Comparison of ENCODE assay signal across 8 mouse cellular contexts in genomic region chr7:34169454-34169853, GRCm38 (mm10). TPM values are rescaled to one million over a fixed set of nuclear protein-coding genes. Genes with fewer than 3 reads are reported as not detected.
DNase-seq lines count a peak whose midpoint lies in the region; ATAC-seq lines count a peak whose summit lies in the region.

TSS of gene Uba2 (minus strand) at chr7:34169599.

- peak within 1 kb of the TSS; percentile 97 for H3K9ac ChIP-seq in lung, embryonic 16.5 days (ENCODE audit: low read length)
- peak within 1 kb of the TSS; percentile 86; the same call in 1 of the 2 replicates for H3K9ac ChIP-seq in midbrain, embryonic 15.5 days

- H3K4me2 ChIP-seq in lung, embryonic 16.5 days (ENCODE audit: low read depth, low read length) = peak within 1 kb of the TSS; percentile 93
- peak within 1 kb of the TSS; percentile 76 for H3K4me2 ChIP-seq in midbrain, embryonic 15.5 days

- H3K9me3 ChIP-seq in lung, embryonic 16.5 days (ENCODE audit: control insufficient read depth, low read length) = no peaks in the 10 kb centered on the region
- H3K9me3 ChIP-seq in midbrain, embryonic 15.5 days = no peaks in the 10 kb centered on the region

- peak within 1 kb of the TSS; percentile 88; the same call in 1 of the 2 replicates for H3K27ac ChIP-seq in lung, embryonic 16.5 days (ENCODE audit: low read length)
- peak within 1 kb of the TSS; percentile 78 for H3K27ac ChIP-seq in brown adipose tissue, adult 24 weeks (replicated peaks; ENCODE audit: low read depth, low read length)
- peak within 1 kb of the TSS; percentile 84 for H3K27ac ChIP-seq in midbrain, embryonic 15.5 days

- ATAC-seq in lung, embryonic 16.5 days (ENCODE audit: low read depth) = no peak
- no peak for ATAC-seq in midbrain, embryonic 15.5 days (replicated peaks)

- DNase-seq in lung, postnatal 14 days = no peak
- no peak for DNase-seq in heart, adult 8-10 months (ENCODE audit: low spot score)
- DNase-seq in layer of hippocampus, postnatal 25 days (ENCODE audit: extremely low spot score in 1 of 2, low spot score in 1 of 2) = no peak
- DNase-seq in natural killer cell, adult 2 months (ENCODE audit: low spot score in 2 of 2) = no peak
- no peak for DNase-seq in embryo, embryonic 11 days

- peak within 1 kb of the TSS; percentile 96 for H3K4me3 ChIP-seq in lung, embryonic 16.5 days (ENCODE audit: low read length)
- peak within 1 kb of the TSS; percentile 96 for H3K4me3 ChIP-seq in brown adipose tissue, adult 24 weeks (ENCODE audit: insufficient read depth, low read depth, low read length)
- H3K4me3 ChIP-seq in midbrain, embryonic 15.5 days = peak within 1 kb of the TSS; percentile 98

- 77% methylated on average over 3 of the region's 3 CpGs for WGBS in lung, embryonic 16.5 days
- 83% methylated on average over 3 of the region's 3 CpGs for WGBS in midbrain, embryonic 15.5 days

- peaks cover 5% of the 10 kb centered on the region; the same call in 1 of the 2 replicates for H3K36me3 ChIP-seq in lung, embryonic 16.5 days (ENCODE audit: control insufficient read depth, insufficient read depth, low read length)
- 0 out of 2 replicates have a peak, but pooled peaks cover 3% of the 10 kb centered on the region for H3K36me3 ChIP-seq in midbrain, embryonic 15.5 days (replicated peaks)

- H3K4me1 ChIP-seq in lung, embryonic 16.5 days (replicated peaks; ENCODE audit: control insufficient read depth, insufficient read depth, low read length) = peaks cover 13% of the 10 kb centered on the region
- H3K4me1 ChIP-seq in brown adipose tissue, adult 24 weeks (ENCODE audit: control insufficient read depth, insufficient read depth, insufficient read length, low read length) = peaks cover 2% of the 10 kb centered on the region; the same call in 1 of the 2 replicates
- H3K4me1 ChIP-seq in midbrain, embryonic 15.5 days = peaks cover 13% of the 10 kb centered on the region

- no peaks in the 10 kb centered on the region for H3K27me3 ChIP-seq in lung, embryonic 16.5 days (ENCODE audit: control insufficient read depth, insufficient read depth, low read depth, low read length)
- H3K27me3 ChIP-seq in midbrain, embryonic 15.5 days (replicated peaks) = no peaks in the 10 kb centered on the region

RNA-seq across cellular contexts. Expression of gene Uba2, which starts in this region (rescaled TPM):
- polyA plus RNA-seq in lung, embryonic 16.5 days (2015; fragmentation: Nextera tagmentation; extraction: Ambion mirVana) = 192 and 203 TPM in 2 replicates
- 39.0 and 39.9 TPM in 2 replicates for polyA plus RNA-seq in brown adipose tissue, adult 24 weeks (2012; ENCODE audit: insufficient read depth, insufficient read length, missing spikeins)
- total RNA-seq in heart, adult 8-10 months (2022) = 10 to 100 TPM; 26.8 to 32.8 (median 29.9) TPM
- 10 to 100 TPM; 86.2 to 90.5 TPM for total RNA-seq in layer of hippocampus, postnatal 25 days (2021)
- polyA plus RNA-seq in midbrain, embryonic 15.5 days (2015; fragmentation: Nextera tagmentation; extraction: Ambion mirVana) = 169 and 180 TPM in 2 replicates
